Mouse (Mus musculus) layer of hippocampus, adult 18-20 months (tissue): ENCODE data around the gene Nf2. TPM values are rescaled to one million over a fixed set of nuclear protein-coding genes. Genes with fewer than 3 reads are reported as not detected.

Experiments used
- DNase-seq, 2 experiments: peaks; one replicate each; pipeline ENCODE4 v3.0.0; 2022; ENCODE audit warnings: low spot score in 2 of 2
- long read RNA-seq: library from polyadenylated mRNA; stranded (forward); transcript quantifications from one replicate; pipeline ENCODE4 v2.0.0, GENCODE M21; 2021
- total RNA-seq, 2 experiments: library from RNA; stranded (reverse); gene quantifications; 2 replicates each; pipeline ENCODE4 v1.2.3; 2021

Nf2 gene
- 10 to 100 TPM; 88.6 to 99.8 TPM for total RNA-seq
- long read RNA-seq, full-length matches to known transcripts, result 37 of 87 reads
- long read RNA-seq, partial matches to known transcripts, result 20 of 87 reads
- long read RNA-seq, other reads (novel, unspliced or antisense), result 30 of 87 reads

- DNase-seq, result peak; percentile 98 to 100
Observed at GRCm38 (mm10) chr11:4849258-4849943, at the start of gene Nf2. Gene Nf2 (minus strand): TSS chr11:4849536.

GRCm38 (mm10) chr11:4894848-4895816, 45.8 kb upstream of the Nf2 start, which contains the start of gene Thoc5:
Gene Thoc5 (plus strand): TSS chr11:4895320.
- peak; percentile 77 to 89 for DNase-seq

GRCm38 (mm10) chr11:4886987-4887386, 37.7 kb upstream of the Nf2 start:
- no peak for DNase-seq

GRCm38 (mm10) chr11:4885385-4885903, 36.1 kb upstream of the Nf2 start:
- peak in 1 of 2 experiments; percentile 61 for DNase-seq

GRCm38 (mm10) chr11:4882892-4883627, 33.7 kb upstream of the Nf2 start:
- no peak for DNase-seq

GRCm38 (mm10) chr11:4881087-4881486, 31.8 kb upstream of the Nf2 start:
- no peak for DNase-seq

GRCm38 (mm10) chr11:4874551-4874950, 25.2 kb upstream of the Nf2 start:
- DNase-seq, result no peak

GRCm38 (mm10) chr11:4873755-4874475, 24.6 kb upstream of the Nf2 start, which contains the start of gene Nipsnap1:
Gene Nipsnap1 (plus strand): TSS chr11:4873951.
- DNase-seq, result peak; percentile 70 to 87

- peak; percentile 41 to 83 for DNase-seq
Observed at GRCm38 (mm10) chr11:4865645-4866251, 16.4 kb upstream of the Nf2 start.

- DNase-seq, result no peak
Observed at GRCm38 (mm10) chr11:4862730-4863129, 13.4 kb upstream of the Nf2 start.

GRCm38 (mm10) chr11:4861816-4862604, 12.7 kb upstream of the Nf2 start:
- no peak for DNase-seq

GRCm38 (mm10) chr11:4860986-4861385, 11.7 kb upstream of the Nf2 start:
- DNase-seq, result no peak

GRCm38 (mm10) chr11:4858416-4858815, 9.1 kb upstream of the Nf2 start:
- DNase-seq, result no peak

- DNase-seq, result no peak
Observed at GRCm38 (mm10) chr11:4854181-4854580, 4.8 kb upstream of the Nf2 start.

- no peak for DNase-seq
Observed at GRCm38 (mm10) chr11:4853021-4853420, 3.7 kb upstream of the Nf2 start.

- no peak for DNase-seq
Observed at GRCm38 (mm10) chr11:4850404-4850803, 1.1 kb upstream of the Nf2 start.

- peak in 1 of 2 experiments; percentile 25 for DNase-seq
Observed at GRCm38 (mm10) chr11:4848483-4849248, 670 bp downstream of the Nf2 start.

- no peak for DNase-seq
Observed at GRCm38 (mm10) chr11:4840942-4841526, 8.3 kb downstream of the Nf2 start.
